Mouse (Mus musculus) G1E (cell line): ENCODE results near the gene Rcor1.

Experiments used
- CTCF ChIP-seq: IDR thresholded peaks from 2 replicates; pipeline ENCODE4 v1.5.1; 2012; ENCODE audit warnings: low read depth, low read length, inconsistent platforms, mixed read lengths
- GATA1 ChIP-seq: IDR thresholded peaks from 2 replicates; pipeline ENCODE4 v1.6.1; 2012; ENCODE audit warnings: borderline replicate concordance, low read length, inconsistent platforms, mixed read lengths

DNA sequence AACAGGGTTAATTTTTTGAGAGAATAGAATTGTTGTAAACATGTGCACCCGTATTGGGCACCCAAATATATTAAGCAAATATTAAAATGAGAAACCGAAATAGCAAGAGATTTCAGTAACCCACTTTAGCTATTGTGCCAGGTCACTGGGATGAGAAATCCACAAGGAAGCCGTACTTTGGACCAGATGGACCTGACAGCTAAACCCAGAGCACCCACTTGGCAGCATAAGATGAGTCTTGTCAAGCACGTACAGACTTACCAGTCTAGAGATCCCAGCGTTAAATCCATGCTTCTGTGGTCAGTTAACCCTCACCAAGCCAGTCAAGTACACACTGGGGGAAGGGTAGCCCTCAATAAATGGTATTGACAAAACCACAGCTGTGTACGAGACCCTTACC, 86.5 kb downstream of the Rcor1 start:
- TF ChIP-seq CTCF (no peak), GATA1 (no peak)
